Mouse (Mus musculus) heart, postnatal 14 days (tissue): Measurements from ENCODE around the gene Lgi1. TPM values are rescaled to one million over a fixed set of nuclear protein-coding genes. Genes with fewer than 3 reads are reported as not detected.

ENCODE experiments used
- DNase-seq, 2 experiments: peaks; one replicate each; pipeline ENCODE4 v3.0.0; 2021 to 2022
- intact Hi-C: fragments of 180-260 bp; cut with DNase I; formaldehyde crosslinking; loops from one replicate; pipeline ENCODE4 v1.15.1; 2025
- total RNA-seq, 2 experiments: library from RNA; stranded (reverse); gene quantifications; 2 replicates each; pipeline ENCODE4 v1.2.3; 2021

Lgi1 gene
- total RNA-seq, 2 experiments from 2014 or later = 1.6 to 1.8 TPM

DNA sequence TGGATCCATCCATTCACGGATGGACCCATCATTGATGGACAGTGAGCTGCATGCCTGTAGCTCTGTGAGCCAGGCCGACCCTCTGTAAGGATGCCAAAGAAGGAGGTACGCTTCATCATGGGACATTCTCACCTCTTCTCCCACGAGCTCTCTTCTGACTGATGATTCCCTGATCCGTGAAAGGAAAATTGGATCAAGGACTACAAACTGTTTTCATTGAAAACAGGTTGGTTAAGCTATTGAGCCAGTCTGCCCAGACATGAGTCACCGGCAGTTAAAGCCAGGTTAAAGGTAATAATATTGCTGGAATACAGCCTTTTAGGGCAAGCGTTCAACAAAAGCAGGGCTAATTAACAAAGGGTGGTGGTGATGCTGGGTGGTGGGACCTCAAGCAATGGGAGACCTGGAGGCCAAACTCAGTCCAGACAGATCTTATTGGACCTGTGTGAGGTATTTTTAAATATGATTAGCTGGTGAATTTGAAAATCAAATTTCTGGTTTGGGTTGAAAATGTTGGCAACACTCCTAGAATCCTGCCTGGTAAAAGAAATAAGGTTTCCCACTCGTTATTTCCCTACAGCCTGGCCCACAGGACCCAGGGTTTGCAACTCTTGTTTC lies 92.0 kb downstream of the Lgi1 start:
- intact Hi-C loops = loop anchor here (10.0 kb wide), 1 partner anchor 282 kb away; no protein-coding TSS in a partner anchor
- DNase-seq = no peak

DNA sequence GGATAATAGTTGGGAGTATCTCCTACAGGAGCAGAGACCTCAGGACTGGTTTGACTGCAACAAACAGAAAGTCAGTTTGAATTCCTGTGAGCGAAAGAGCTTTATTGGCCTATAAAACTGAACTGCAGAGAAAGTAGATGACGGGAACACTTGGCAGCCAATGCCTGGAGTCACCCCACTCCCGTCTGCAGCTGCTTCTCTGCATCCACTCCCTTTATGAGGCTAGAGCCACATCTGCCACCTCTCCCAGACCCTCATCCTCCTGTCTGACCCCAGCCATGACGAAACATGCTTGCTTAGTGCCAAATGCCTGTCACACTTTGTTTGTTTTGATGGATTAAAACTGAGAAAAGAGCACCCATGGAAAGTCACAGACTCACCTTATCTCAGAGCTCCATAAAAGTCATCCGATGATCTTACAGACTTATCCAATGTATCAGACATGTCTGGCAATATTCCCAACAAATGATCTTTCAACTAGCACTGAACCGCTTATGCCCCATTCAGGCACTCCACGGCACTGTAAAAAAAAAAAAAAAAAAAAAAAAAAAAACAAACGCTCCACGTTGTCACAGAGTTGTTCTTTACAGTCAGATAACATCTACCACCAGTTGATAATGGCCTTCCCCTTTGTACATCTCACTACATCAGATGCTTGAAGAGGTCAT lies 93.8 kb downstream of the Lgi1 start:
- DNase-seq = no peak
- intact Hi-C loops = loop anchor here (10.0 kb wide), 1 partner anchor 283 kb away; no protein-coding TSS in a partner anchor

DNA sequence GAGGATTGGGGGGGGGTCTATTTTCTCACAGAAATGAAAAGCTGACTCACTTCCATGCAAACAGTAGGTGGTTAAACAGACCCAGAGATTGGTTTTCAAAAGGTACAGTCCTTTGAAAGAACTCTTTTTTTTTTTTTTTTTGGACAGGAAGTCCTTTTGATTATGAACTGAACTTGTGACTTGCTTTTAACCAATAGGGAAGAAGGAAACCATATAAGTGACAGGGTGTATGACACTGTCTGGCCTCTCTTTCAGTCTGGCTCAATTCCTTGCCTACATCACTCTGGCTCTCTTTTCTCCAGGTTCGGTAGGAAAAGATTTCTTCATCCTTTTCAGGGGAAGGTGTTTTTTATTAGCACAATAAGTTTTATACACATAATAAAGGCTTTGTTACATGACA lies 95.0 kb downstream of the Lgi1 start:
- intact Hi-C loops = loop anchor here (10.0 kb wide), 1 partner anchor 284 kb away; no protein-coding TSS in a partner anchor
- DNase-seq = no peak

Other genes with a start within 250 kb of the Lgi1 start
- 10 to 100 TPM; 14.3 to 15.9 TPM for gene Myof, start 221.0 kb upstream of the Lgi1 start, total RNA-seq
- gene Cep55, start 209.5 kb upstream of the Lgi1 start, total RNA-seq = 1 to 10 TPM; 2.5 to 3.5 TPM
- 1 to 10 TPM in 1 of 2 experiments, under 1 TPM in 1; 0.15 to 1.2 TPM for gene Ffar4, start 167.5 kb upstream of the Lgi1 start, total RNA-seq
- gene Rbp4, start 139.3 kb upstream of the Lgi1 start, total RNA-seq = 1 to 10 TPM; 2.4 to 2.6 TPM
- not detected for gene Pde6c, start 131.8 kb upstream of the Lgi1 start, total RNA-seq
- gene Fra10ac1, start 40.4 kb upstream of the Lgi1 start, total RNA-seq = 10 to 100 TPM; 11.2 to 12.1 TPM
- 1 to 10 TPM; 1.4 to 1.6 TPM for gene Slc35g1, start 131.4 kb downstream of the Lgi1 start, total RNA-seq
- gene Plce1, start 216.6 kb downstream of the Lgi1 start, total RNA-seq = 10 to 100 TPM; 23.8 to 26.2 TPM